In genomic region chr10:80459671-80460070, GRCm38 (mm10) we compare ENCODE assay signal across 25 mouse cellular contexts. TPM values are rescaled to one million over a fixed set of nuclear protein-coding genes. Genes with fewer than 3 reads are reported as not detected.
DNase-seq lines count a peak whose midpoint lies in the region; ATAC-seq and TF ChIP-seq lines count a peak whose summit lies in the region.
"Had no signal": no experiment of that assay in that cellular context is flagged by ENCODE, and none has a peak within 500 bp of the region (broad histone marks: within the 10 kb centered on the region; RNA-seq: fewer than 3 reads in every experiment).

No protein-coding gene starts in this region.

- 91% methylated on average over 11 of the region's 11 CpGs for WGBS in midbrain, postnatal 0 days
- 91% methylated on average over 11 of the region's 11 CpGs for WGBS in midbrain, embryonic 11.5 days

- H3K9me3 ChIP-seq in midbrain, postnatal 0 days (ENCODE audit: low read length), result no peaks in the 10 kb centered on the region
- H3K9me3 ChIP-seq in midbrain, embryonic 11.5 days (ENCODE audit: control insufficient read depth, low read length), result no peaks in the 10 kb centered on the region
- H3K9me3 ChIP-seq: embryonic facial prominence, embryonic 10.5 days; embryonic facial prominence, embryonic 12.5 days; forebrain, embryonic 13.5 days; forebrain, embryonic 15.5 days; G1E had no signal

- no peak overlapping the region for H3K4me3 ChIP-seq in midbrain, postnatal 0 days (ENCODE audit: low read depth, low read length)
- no peak overlapping the region for H3K4me3 ChIP-seq in midbrain, embryonic 11.5 days (ENCODE audit: low read depth, low read length)
- H3K4me3 ChIP-seq: embryonic facial prominence, embryonic 10.5 days; embryonic facial prominence, embryonic 12.5 days; forebrain, embryonic 13.5 days; forebrain, embryonic 15.5 days had no signal

- H3K4me1 ChIP-seq in midbrain, postnatal 0 days (ENCODE audit: insufficient read depth, low read length), result 0 out of 2 replicates have a peak, but pooled peaks cover 3% of the 10 kb centered on the region
- H3K4me1 ChIP-seq in midbrain, embryonic 11.5 days (ENCODE audit: control insufficient read depth, insufficient read depth, low read length), result no peaks in the 10 kb centered on the region
- H3K4me1 ChIP-seq: embryonic facial prominence, embryonic 12.5 days had no signal

- peak; percentile 60 to 61 for DNase-seq in cerebellum, postnatal 14 days
- DNase-seq in cerebellum, adult 8-10 months, result no peak
- peak; percentile 60 for DNase-seq in left cerebral cortex, postnatal 4 days
- DNase-seq in left cerebral cortex, postnatal 14 days (ENCODE audit: low spot score in 2 of 2), result no peak
- DNase-seq in midbrain, postnatal 0 days (ENCODE audit: low spot score), result peak; percentile 16
- no peak for DNase-seq in midbrain, embryonic 11.5 days (ENCODE audit: low spot score, missing footprints)
- no peak for DNase-seq in gastrocnemius, postnatal 25 days
- DNase-seq: adrenal gland, adult 8-10 months; adrenal gland, postnatal 14 days; adrenal gland, postnatal 36 days; cerebellum, adult 11-12 months; cerebellum, adult 2 months; cerebellum, postnatal 25 days; forebrain, postnatal 0 days had no signal

- peaks cover 4% of the 10 kb centered on the region; the same call in 1 of the 2 replicates for H3K27me3 ChIP-seq in midbrain, postnatal 0 days (ENCODE audit: insufficient read depth, low read length)
- no peaks in the 10 kb centered on the region; the same call in 1 of the 2 replicates for H3K27me3 ChIP-seq in midbrain, embryonic 11.5 days (ENCODE audit: control insufficient read depth, insufficient read depth, low read length)
- H3K27me3 ChIP-seq: Patski had no signal

- H3K27ac ChIP-seq in midbrain, postnatal 0 days (ENCODE audit: low read depth, low read length), result no peak overlapping the region
- no peak overlapping the region for H3K27ac ChIP-seq in midbrain, embryonic 11.5 days (ENCODE audit: low read depth, low read length)
- H3K27ac ChIP-seq: embryonic facial prominence, embryonic 10.5 days; embryonic facial prominence, embryonic 12.5 days; forebrain, embryonic 13.5 days; forebrain, embryonic 15.5 days had no signal

- no peaks in the 10 kb centered on the region for H3K36me3 ChIP-seq in midbrain, postnatal 0 days (ENCODE audit: insufficient read depth, low read length)
- no peaks in the 10 kb centered on the region for H3K36me3 ChIP-seq in midbrain, embryonic 11.5 days (ENCODE audit: control insufficient read depth, insufficient read depth, low read length)
- H3K36me3 ChIP-seq: embryonic facial prominence, embryonic 10.5 days; embryonic facial prominence, embryonic 12.5 days; forebrain, embryonic 15.5 days; G1E had no signal

- H3K4me2 ChIP-seq in midbrain, postnatal 0 days (ENCODE audit: low read depth, low read length, poor library complexity, severe bottlenecking), result no peak overlapping the region
- H3K4me2 ChIP-seq in midbrain, embryonic 11.5 days, result no peak overlapping the region
- H3K4me2 ChIP-seq: embryonic facial prominence, embryonic 12.5 days; forebrain, embryonic 13.5 days; forebrain, embryonic 15.5 days had no signal

- no peak overlapping the region for H3K9ac ChIP-seq in midbrain, postnatal 0 days (replicated peaks; ENCODE audit: low read length, poor library complexity, severe bottlenecking)
- H3K9ac ChIP-seq in midbrain, embryonic 11.5 days (ENCODE audit: low read length), result no peak overlapping the region
- H3K9ac ChIP-seq: embryonic facial prominence, embryonic 12.5 days; forebrain, embryonic 15.5 days; forebrain, postnatal 0 days had no signal

- no peak for ATAC-seq in midbrain, postnatal 0 days (ENCODE audit: low FRiP score)
- ATAC-seq in midbrain, embryonic 11.5 days (ENCODE audit: low FRiP score), result no peak
- ATAC-seq: activated CD4-positive, CD25-positive, alpha-beta regulatory T cell, adult 4 months; forebrain, embryonic 13.5 days; forebrain, embryonic 15.5 days; forebrain, postnatal 0 days had no signal

- TF ChIP-seq CTCF in midbrain, postnatal 0 days (IDR thresholded peaks at IDR 0.05), result no peak

- intact Hi-C loops in left cerebral cortex, postnatal 4 days (cut with DNase I), result no loop called here
- intact Hi-C loops in left cerebral cortex, postnatal 14 days (cut with DNase I), result no loop called here

RNA-seq across cellular contexts. Expression of gene Tcf3, which starts 26.2 kb away (rescaled TPM):
- total RNA-seq in left cerebral cortex, postnatal 4 days (2021), result 10 to 100 TPM; 51.9 to 53.7 TPM
- 10 to 100 TPM; 26.6 to 29.1 TPM for total RNA-seq in left cerebral cortex, postnatal 14 days (2021)
- total RNA-seq in midbrain, postnatal 0 days (2014; rRNA removed), result 69.6 and 91.1 TPM in 2 replicates
- 24.8 and 25.1 TPM in 2 replicates for polyA plus RNA-seq in midbrain, postnatal 0 days (2015; fragmentation: Nextera tagmentation; extraction: Ambion mirVana)
- polyA plus RNA-seq in midbrain, embryonic 11.5 days (2014; fragmentation: Nextera tagmentation; extraction: Ambion mirVana), result 135 and 154 TPM in 2 replicates
- 10 to 100 TPM; 11.1 to 13.8 TPM for total RNA-seq in gastrocnemius, postnatal 25 days (2021)

RNA-seq across cellular contexts. Expression of gene Onecut3, which starts 35.0 kb away (rescaled TPM):
- under 1 TPM in 1 of 2 experiments, not detected in 1; 0.24 TPM for total RNA-seq in left cerebral cortex, postnatal 4 days (2021)
- total RNA-seq in left cerebral cortex, postnatal 14 days (2021), result not detected
- total RNA-seq in midbrain, postnatal 0 days (2014; rRNA removed), result 2.8 and 3.1 TPM in 2 replicates
- 0.69 and 0.89 TPM in 2 replicates for polyA plus RNA-seq in midbrain, postnatal 0 days (2015; fragmentation: Nextera tagmentation; extraction: Ambion mirVana)
- polyA plus RNA-seq in midbrain, embryonic 11.5 days (2014; fragmentation: Nextera tagmentation; extraction: Ambion mirVana), result 2.7 and 2.8 TPM in 2 replicates
- not detected for total RNA-seq in gastrocnemius, postnatal 25 days (2021)
- total RNA-seq: adrenal gland, adult 18-20 months; adrenal gland, adult 8-10 months; adrenal gland, postnatal 14 days; adrenal gland, postnatal 36 days had no signal
- polyA plus RNA-seq: activated CD4-positive, CD25-positive, alpha-beta regulatory T cell, adult 4 months; C2C12; cortical plate, adult 2 months; embryonic facial prominence, embryonic 14.5 days; G1E; Patski had no signal

RNA-seq across cellular contexts. Expression of gene Uqcr11, which starts 53.0 kb away (rescaled TPM):
- 100 to 1,000 TPM; 282 to 286 TPM for total RNA-seq in left cerebral cortex, postnatal 4 days (2021)
- total RNA-seq in left cerebral cortex, postnatal 14 days (2021), result 100 to 1,000 TPM; 587 to 604 TPM
- total RNA-seq in midbrain, postnatal 0 days (2014; rRNA removed), result 295 and 379 TPM in 2 replicates
- polyA plus RNA-seq in midbrain, postnatal 0 days (2015; fragmentation: Nextera tagmentation; extraction: Ambion mirVana), result 638 and 795 TPM in 2 replicates
- polyA plus RNA-seq in midbrain, embryonic 11.5 days (2014; fragmentation: Nextera tagmentation; extraction: Ambion mirVana), result 404 and 476 TPM in 2 replicates
- total RNA-seq in gastrocnemius, postnatal 25 days (2021), result 100 to 1,000 TPM; 913 to 952 TPM

Comparison
In these comparisons a context has a peak if more than half of its experiments do, and no peak if none do; other contexts are left out.
1. DNase-seq: peak in cerebellum, postnatal 14 days (2 of 2), left cerebral cortex, postnatal 4 days (single experiment) and midbrain, postnatal 0 days (single experiment); none in cerebellum, adult 8-10 months (single experiment), left cerebral cortex, postnatal 14 days (0 of 2), midbrain, embryonic 11.5 days (single experiment) and gastrocnemius, postnatal 25 days (single experiment).